Mouse (Mus musculus) heart, adult 2 months (tissue): Measurements from ENCODE around the gene Gnb1l.

Source experiments
- CTCF ChIP-seq: fragments of 200-600 bp; IDR thresholded peaks from 2 replicates; pipeline ENCODE4 v1.8.1; 2022; ENCODE audit warnings: antibody characterized with exemption, mild to moderate bottlenecking, moderate library complexity
- EP300 ChIP-seq: fragments of 200-500 bp; IDR thresholded peaks from 2 replicates; pipeline ENCODE4 v1.6.1; 2011; ENCODE audit warnings: low read depth, low read length, control low read depth; ENCODE audit not compliant: insufficient read depth

GRCm38 (mm10) chr16:18587847-18588737, 89.6 kb downstream of the Gnb1l start:
- TF ChIP-seq CTCF, result no peak
- TF ChIP-seq EP300, result no peak
